Mouse (Mus musculus) stomach, postnatal 0 days (tissue): Measurements from ENCODE around the gene Stac. TPM values are rescaled to one million over a fixed set of nuclear protein-coding genes. Genes with fewer than 3 reads are reported as not detected.

Experiments used
- ATAC-seq: fragments of 200-750 bp; cut with Nextera tagmentation; 2 replicates; pipeline ENCODE4 v1.8.0; 2017; ENCODE audit not compliant: low FRiP score, low TSS enrichment
- DNase-seq: peaks from one replicate; pipeline ENCODE4 v3.0.0-alpha.2; 2016; ENCODE audit warnings: low spot score
- H3K27ac ChIP-seq: fragments of 300-500 bp; sonication (generic); replicated peaks from 2 replicates; pipeline ENCODE4 v1.5.1; 2014; ENCODE audit warnings: mild to moderate bottlenecking, control low read depth
- H3K27me3 ChIP-seq: fragments of 300-500 bp; sonication (generic); 2 replicates; pipeline ENCODE4 v1.6.1; 2014; ENCODE audit warnings: low read length; ENCODE audit not compliant: control insufficient read depth, insufficient read depth
- H3K36me3 ChIP-seq: fragments of 300-500 bp; sonication (generic); 2 replicates; pipeline ENCODE4 v1.6.1; 2014; ENCODE audit warnings: low read length, mixed read lengths; ENCODE audit not compliant: control insufficient read depth, insufficient read depth
- H3K4me1 ChIP-seq: fragments of 300-500 bp; sonication (generic); replicated peaks from 2 replicates; pipeline ENCODE4 v1.6.1; 2014; ENCODE audit warnings: antibody characterized with exemption; ENCODE audit not compliant: control insufficient read depth, insufficient read depth
- H3K4me2 ChIP-seq: fragments of 300-500 bp; sonication (generic); replicated peaks from 2 replicates; pipeline ENCODE4 v1.6.1; 2014; ENCODE audit warnings: low read depth, mild to moderate bottlenecking, control low read depth, moderate library complexity
- H3K4me3 ChIP-seq: fragments of 300-500 bp; sonication (generic); 2 replicates; pipeline ENCODE4 v1.5.1; 2014; ENCODE audit warnings: low read depth, low read length, control low read depth
- H3K9ac ChIP-seq: fragments of 300-500 bp; sonication (generic); 2 replicates; pipeline ENCODE4 v1.6.1; 2014; ENCODE audit warnings: mild to moderate bottlenecking, low read length, control low read depth, mixed read lengths
- H3K9me3 ChIP-seq: fragments of 300-500 bp; sonication (generic); 2 replicates; pipeline ENCODE4 v1.6.1; 2016; ENCODE audit warnings: low read length; ENCODE audit not compliant: control insufficient read depth
- CTCF ChIP-seq: IDR thresholded peaks from 2 replicates; pipeline ENCODE4 v1.5.1; 2016; ENCODE audit warnings: antibody characterized with exemption, low read depth, mild to moderate bottlenecking, moderate library complexity
- EP300 ChIP-seq: optimal IDR thresholded peaks from 2 replicates; pipeline ENCODE3; 2016; ENCODE audit warnings: antibody characterized with exemption
- WGBS: fragments of 180-500 bp; shearing (Covaris S2); extraction: QIAGEN DNeasy Blood & Tissue Kit; methylation state at CpG from one replicate; pipeline ENCODE4 v1.1.7; 2014; 5-methylcytosine and 5-hydroxymethylcytosine counted together
- polyA plus RNA-seq: library from polyadenylated mRNA; unstranded; fragments of >200 nt; fragmentation: Nextera tagmentation; extraction: Ambion mirVana; gene quantifications from 2 replicates; pipeline ENCODE4 v1.2.1, GENCODE M21; 2015

The Stac gene
- polyA plus RNA-seq, 1 experiment from 2014 or later: 2.4 TPM

GRCm38 (mm10) chr9:111564176-111564575 is 126.0 kb downstream of the Stac start:
- no peaks in the 10 kb centered on the region for H3K4me1 ChIP-seq

GRCm38 (mm10) chr9:111563226-111563625 is 126.9 kb downstream of the Stac start:
- Histone ChIP-seq H3K4me1 (no peaks in the 10 kb centered on the region), H3K9me3 (no peaks in the 10 kb centered on the region), H3K4me3 (no peak overlapping the region), H3K36me3 (no peaks in the 10 kb centered on the region), H3K9ac (no peak overlapping the region), H3K27ac (no peak overlapping the region), H3K27me3 (no peaks in the 10 kb centered on the region), H3K4me2 (no peak overlapping the region)
- ATAC-seq (no peak), DNase-seq (no peak)
- TF ChIP-seq CTCF (no peak), EP300 (no peak)
- WGBS: 76% methylated on average over 7 of the region's 7 CpGs

More at GRCm38 (mm10) chr9:111564176-111564575, 126.0 kb downstream of the Stac start:
- no peak for ATAC-seq
- DNase-seq: no peak
- Histone ChIP-seq H3K27me3 (no peaks in the 10 kb centered on the region), H3K4me3 (no peak overlapping the region), H3K27ac (no peak overlapping the region), H3K36me3 (no peaks in the 10 kb centered on the region), H3K9me3 (no peaks in the 10 kb centered on the region), H3K4me2 (no peak overlapping the region), H3K9ac (no peak overlapping the region)
- 95% methylated on average over 6 of the region's 6 CpGs for WGBS
- TF ChIP-seq EP300 (no peak), CTCF (no peak)

GRCm38 (mm10) chr9:111562217-111562988 is 127.7 kb downstream of the Stac start:
- H3K36me3 ChIP-seq: no peaks in the 10 kb centered on the region
- H3K9me3 ChIP-seq: no peaks in the 10 kb centered on the region
- DNase-seq (no peak), ATAC-seq (no peak)
- TF ChIP-seq EP300 (no peak), CTCF (no peak)
- H3K27ac ChIP-seq: no peak overlapping the region
- 45% methylated on average over 19 of the region's 19 CpGs for WGBS
- H3K4me1 ChIP-seq: no peaks in the 10 kb centered on the region
- H3K9ac ChIP-seq: no peak overlapping the region
- H3K4me3 ChIP-seq: no peak overlapping the region
- no peak overlapping the region for H3K4me2 ChIP-seq
- no peaks in the 10 kb centered on the region for H3K27me3 ChIP-seq

GRCm38 (mm10) chr9:111556699-111557098 is 133.4 kb downstream of the Stac start:
- TF ChIP-seq CTCF: no peak
- no peak for TF ChIP-seq EP300
- H3K4me1 ChIP-seq: no peaks in the 10 kb centered on the region

GRCm38 (mm10) chr9:111552865-111553264 is 137.3 kb downstream of the Stac start:
- Histone ChIP-seq H3K4me1 (no peaks in the 10 kb centered on the region), H3K4me3 (no peak overlapping the region), H3K27me3 (no peaks in the 10 kb centered on the region), H3K9ac (no peak overlapping the region), H3K27ac (no peak overlapping the region), H3K36me3 (no peaks in the 10 kb centered on the region), H3K9me3 (no peaks in the 10 kb centered on the region), H3K4me2 (no peak overlapping the region)
- DNase-seq (no peak), ATAC-seq (no peak)
- TF ChIP-seq EP300: no peak
- no peak for TF ChIP-seq CTCF
- WGBS: 15% methylated on average over 3 of the region's 3 CpGs

More at GRCm38 (mm10) chr9:111556699-111557098, 133.4 kb downstream of the Stac start:
- Histone ChIP-seq H3K27ac (no peak overlapping the region), H3K27me3 (no peaks in the 10 kb centered on the region), H3K36me3 (no peaks in the 10 kb centered on the region), H3K4me2 (no peak overlapping the region), H3K4me3 (no peak overlapping the region), H3K9ac (no peak overlapping the region), H3K9me3 (no peaks in the 10 kb centered on the region)
- no peak for DNase-seq
- 64% methylated on average over 3 of the region's 3 CpGs for WGBS
- ATAC-seq: no peak

GRCm38 (mm10) chr9:111551461-111552190 is 138.5 kb downstream of the Stac start:
- DNase-seq (peak; percentile 39), ATAC-seq (no peak)
- Histone ChIP-seq H3K4me1 (no peaks in the 10 kb centered on the region), H3K27me3 (no peaks in the 10 kb centered on the region), H3K4me2 (no peak overlapping the region), H3K27ac (no peak overlapping the region), H3K9me3 (no peaks in the 10 kb centered on the region), H3K9ac (no peak overlapping the region), H3K4me3 (no peak overlapping the region), H3K36me3 (no peaks in the 10 kb centered on the region)
- no peak for TF ChIP-seq EP300
- TF ChIP-seq CTCF: peak; percentile 83
- 65% methylated on average over 15 of the region's 15 CpGs for WGBS
